Mouse (Mus musculus) cerebellum, adult (tissue): ENCODE results near the gene Ppp2r5e.

Experiments used
- ATAC-seq: cut with Nextera tagmentation; 2 replicates; pipeline ENCODE4 v1.9.2; 2017; ENCODE audit warnings: mild to moderate bottlenecking, moderate library complexity, mixed read lengths; ENCODE audit not compliant: insufficient number of reproducible peaks, low FRiP score, low TSS enrichment

Gene Ppp2r5e

DNA sequence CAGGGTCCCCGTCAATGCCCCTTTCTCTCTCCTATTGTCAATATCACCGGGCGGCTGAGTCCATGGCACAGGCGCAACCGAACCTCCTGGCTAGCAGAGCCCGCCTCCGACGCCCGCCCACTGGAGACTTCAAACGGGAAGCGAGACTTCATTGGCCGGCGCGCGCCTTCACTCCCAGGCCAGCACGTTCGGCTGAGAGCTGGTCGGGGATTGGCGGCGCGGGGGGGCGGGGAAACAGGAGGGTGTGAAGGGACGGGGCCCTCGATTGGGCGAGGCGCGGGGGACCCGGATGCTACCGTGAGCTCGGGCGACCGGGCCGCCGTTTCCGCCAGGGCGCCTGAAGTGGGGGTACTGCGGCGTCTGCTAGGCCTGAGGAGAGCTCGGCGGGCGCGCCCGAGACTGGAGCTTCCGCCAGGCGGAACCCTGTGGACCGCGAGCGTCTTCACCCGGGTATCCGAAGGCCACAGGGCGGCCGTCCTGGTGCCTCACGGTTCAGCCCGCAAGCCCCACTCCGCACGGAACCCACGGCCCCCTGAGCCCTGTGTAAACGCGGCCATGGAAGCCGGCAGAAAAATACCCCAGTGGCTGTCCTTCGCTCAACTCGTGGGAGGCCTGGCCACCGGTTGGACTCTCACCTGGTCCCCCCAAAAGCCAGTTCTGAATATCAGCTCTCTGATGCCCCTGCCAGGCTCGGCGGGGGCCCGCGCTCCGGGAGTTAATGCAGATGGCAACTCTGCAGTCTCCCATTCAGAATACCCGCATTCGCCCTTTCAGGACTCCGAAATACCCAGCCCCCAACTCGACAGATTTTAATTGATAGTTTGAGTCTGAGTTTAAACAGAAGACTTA lies at the start of gene Ppp2r5e:
Ppp2r5e (minus strand) TSS at position 92 of the 849 bp plus-strand sequence.
- peak; percentile 99 for ATAC-seq

DNA sequence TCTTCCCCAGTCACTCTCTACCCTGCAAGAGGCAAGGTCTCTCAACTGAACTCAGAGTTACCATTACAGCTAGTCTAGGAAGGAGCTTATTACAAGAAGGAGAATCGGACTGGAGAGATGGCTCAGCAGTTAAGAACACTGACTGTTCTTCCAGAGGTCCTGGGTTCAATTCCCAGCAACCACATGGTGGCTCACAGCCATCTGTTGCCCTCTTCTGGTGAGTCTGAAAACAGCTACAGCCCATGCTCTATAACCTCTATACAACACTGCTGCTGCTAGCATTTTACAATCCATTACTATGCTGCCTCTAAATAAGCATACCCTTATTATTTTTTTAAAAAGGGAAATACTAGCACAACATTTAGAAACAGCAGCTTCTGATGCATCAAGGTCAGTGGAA lies 49.7 kb upstream of the Ppp2r5e start:
- no peak for ATAC-seq

DNA sequence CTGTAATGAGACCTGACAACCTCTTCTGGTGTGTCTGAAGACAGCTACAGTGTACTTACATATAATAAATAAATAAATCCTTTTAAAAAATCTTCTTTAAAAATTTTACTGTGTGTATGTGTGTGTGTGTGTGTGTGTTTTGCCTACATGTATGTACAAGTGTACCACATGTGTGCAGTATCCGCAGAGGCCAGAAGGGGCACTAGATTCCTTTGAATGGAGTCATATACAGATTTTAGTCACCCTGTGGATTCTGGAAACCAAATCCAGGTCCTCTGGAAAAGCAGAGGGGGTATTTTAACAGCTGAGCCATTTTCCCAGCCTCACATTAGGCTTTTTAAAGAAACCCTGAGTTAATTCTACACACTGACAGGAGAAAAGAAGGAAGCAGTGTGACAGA lies 45.7 kb upstream of the Ppp2r5e start:
- no peak for ATAC-seq

DNA sequence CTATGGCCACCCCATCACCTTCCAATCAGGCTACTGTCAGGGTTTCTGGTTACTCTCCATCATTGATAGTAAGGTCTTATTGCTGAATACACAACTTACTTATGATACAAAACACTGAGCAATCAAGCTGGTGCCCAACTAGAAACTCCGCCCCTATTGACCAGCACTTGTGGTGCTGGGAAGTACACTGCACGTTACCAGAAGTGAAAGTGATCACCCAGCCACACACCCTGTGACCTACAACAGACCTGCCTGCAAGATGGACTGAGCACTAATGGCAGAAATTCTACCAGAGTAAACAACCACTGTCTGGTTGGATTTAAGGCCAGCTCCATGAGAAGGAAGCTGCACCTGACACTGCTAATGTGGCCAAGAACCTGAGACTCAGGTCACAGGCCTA lies 42.3 kb upstream of the Ppp2r5e start:
- ATAC-seq: no peak

DNA sequence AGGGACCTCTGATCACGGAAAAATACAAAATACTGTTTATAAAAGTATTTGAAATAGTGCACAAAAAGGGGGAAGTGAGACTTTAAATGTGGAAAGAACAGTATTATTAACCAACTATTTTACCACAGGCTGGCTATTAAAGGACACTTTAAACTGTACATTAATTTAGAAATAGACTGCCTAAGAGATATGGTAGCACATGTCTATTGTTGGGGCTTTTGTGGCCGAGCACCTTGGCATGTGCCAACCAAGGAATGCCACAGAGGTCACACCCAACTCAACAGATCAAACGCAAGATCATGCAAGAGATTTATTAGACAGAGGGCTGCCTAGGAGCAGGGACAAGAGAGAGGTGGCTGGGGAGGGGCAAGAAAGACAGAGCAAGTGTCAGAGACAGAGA lies 41.1 kb upstream of the Ppp2r5e start:
- no peak for ATAC-seq

DNA sequence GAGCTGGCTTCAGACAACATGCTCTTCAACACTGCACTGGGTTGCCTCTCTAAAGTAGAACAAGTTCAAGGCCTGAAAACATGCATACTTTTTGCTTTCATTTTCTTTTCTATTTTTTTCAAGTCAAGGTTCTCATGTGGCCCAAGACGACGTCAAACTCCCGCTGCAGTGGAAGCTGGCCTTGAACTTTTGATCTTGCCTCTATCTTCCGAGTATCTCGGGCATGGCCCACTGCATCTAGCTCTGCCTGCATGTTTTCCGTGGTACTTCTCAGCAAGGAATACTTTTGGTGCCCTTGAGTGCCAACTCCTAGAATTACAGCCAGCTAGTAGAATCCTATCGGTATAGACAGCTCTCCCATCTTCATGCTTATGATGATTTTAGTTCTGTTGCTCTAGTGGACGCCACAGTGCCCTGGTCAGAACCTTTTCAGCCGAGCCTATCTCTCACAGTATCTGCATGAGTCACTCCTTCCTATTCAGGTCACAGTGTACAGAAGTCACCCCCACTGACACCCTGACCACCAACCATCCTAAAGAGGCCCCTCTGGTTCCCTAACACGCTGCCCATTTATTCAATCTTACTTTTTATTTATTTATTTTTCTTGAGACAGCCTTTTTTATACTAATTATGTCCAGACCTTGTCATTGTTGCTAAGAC lies 39.9 kb upstream of the Ppp2r5e start:
- no peak for ATAC-seq

DNA sequence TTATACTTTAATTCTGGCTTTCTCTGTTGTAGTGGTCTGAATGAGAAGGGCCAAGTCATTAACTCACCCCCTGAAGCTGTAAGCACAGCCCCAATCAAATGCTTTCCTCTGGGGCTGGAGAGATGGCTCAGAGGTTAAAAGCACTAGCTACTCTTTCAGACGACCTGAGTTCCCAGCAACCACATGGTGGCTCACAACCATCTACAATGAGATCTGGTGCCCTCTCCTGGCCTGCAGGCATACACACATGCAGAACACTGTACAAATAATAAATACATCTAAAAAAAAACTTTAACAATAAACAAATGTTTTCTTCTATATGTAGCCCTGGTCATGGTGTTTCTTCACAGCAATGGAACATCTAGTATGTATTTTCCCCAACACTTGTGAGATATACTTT lies 33.6 kb upstream of the Ppp2r5e start:
- ATAC-seq: no peak

DNA sequence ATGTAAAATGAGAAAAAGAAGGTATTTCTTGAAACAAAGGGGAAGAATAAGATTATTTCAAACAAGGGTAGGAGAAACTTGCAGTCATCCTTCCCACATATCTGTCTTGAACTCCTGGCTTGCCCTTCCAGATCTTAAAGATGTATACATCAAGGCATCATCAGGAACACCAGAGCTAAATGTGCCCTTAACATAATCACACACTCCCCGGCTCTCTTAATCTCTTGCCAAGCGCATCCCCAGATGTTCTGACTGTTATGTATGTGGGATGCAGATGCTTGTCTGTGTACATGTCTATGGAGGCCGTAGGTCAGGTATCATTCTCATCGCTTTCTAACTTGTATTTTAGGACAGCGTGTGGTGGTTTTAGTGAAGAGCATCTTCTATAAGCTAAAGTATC lies 27.2 kb upstream of the Ppp2r5e start:
- no peak for ATAC-seq

DNA sequence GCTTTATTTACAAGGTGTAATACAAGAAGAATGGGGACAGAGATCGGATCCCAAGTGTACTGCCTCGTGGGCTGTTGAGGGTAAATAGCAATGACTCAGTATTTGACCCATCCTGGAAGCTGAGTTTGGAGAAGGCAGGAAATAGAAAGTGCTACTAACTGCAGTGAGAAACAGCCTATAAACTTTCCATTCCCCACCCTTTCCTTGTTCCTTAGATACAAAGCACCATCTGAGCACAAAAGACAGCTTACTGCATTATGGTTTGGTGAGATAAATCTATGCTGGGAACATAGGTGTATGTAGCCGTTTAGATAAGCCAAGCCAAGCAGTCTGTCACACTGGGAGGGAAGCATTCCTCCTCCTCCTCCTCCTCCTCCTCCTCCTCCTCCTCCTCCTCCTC lies 26.8 kb upstream of the Ppp2r5e start:
- ATAC-seq: no peak

DNA sequence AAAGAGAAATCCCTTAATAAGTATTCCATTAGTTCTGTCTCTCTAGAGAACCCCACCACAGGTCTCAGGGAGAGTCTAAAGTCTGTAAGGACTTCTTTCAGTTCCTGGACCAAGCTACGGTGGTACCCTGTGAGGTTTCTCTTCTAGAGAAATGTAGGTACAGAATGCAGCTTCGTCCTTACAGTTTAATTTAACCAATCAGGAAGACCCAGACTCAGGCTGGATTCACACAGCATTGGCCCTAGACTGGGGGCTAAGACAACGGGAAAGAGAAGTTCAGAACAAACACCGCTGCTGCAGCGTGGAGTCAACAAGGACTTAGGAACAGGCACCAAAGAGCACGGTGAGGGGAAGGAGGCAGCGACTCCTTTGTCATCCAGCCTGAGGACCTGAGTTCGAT lies 20.8 kb upstream of the Ppp2r5e start:
- no peak for ATAC-seq

DNA sequence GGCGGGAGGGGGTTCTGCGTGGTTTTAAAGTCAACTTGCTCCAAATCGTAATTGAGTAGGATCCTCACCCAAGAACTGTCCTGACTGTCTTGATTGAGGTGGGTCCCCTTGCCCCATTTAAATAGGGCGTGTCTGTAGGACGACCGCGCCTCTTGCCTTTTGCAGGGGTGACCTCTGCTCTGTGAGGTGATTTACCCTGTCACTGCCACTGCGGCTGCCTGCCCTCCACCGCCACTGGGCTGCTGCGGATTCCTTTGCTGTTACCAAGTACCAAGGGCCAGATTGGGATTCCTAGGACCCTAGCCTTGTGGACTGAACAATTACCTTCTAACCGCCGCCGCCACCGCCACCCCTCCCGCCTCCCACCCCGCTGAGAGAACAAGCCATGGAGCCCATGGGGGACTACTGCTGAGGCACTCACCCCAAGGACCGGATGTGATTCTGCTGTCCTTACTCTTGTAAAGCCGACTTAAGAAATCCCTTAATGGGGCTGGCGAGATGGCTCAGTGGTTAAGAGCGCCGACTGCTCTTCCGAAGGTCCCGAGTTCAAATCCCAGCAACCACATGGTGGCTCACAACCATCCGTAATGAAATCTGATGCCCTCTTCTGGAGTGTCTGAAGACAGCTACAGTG lies 20.2 kb upstream of the Ppp2r5e start:
- ATAC-seq: no peak

DNA sequence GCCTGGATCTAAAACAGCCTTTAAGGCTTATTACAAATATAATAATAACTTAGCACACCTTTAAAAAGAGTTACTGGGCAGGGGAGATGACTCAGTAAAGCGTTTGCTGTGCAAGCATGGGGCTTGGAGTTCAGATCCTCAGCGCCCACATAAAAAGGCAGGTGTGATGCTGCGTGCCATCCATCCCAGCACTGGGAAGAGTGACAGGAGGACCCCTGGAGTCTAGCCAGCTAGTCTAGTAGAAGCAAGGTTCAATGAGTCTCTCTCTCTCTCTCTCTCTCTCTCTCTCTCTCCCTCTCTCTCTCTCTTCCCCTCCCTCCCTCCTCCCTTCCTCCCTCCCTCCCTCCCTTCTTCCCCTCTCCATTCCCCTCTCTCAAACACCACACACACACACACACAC lies 19.5 kb upstream of the Ppp2r5e start:
- no peak for ATAC-seq

DNA sequence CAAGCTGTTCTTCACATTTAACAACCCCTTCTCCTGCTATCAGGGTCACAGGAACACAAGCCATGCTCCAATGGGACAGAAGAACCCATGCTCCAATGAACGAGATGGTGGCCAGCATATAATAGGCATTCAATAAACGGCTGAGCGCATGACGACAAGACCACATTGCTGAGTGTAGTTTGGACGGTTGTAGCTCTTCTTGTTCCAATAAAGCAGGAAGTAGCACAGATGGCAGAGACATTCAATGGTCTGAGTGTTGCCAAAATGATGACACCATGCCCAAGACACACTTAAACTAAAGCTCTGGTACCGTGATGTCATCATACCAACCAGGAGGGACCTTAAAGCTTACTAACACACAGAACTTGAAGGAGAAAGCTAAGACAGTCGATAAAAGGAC lies 16.7 kb upstream of the Ppp2r5e start:
- peak; percentile 83 for ATAC-seq

DNA sequence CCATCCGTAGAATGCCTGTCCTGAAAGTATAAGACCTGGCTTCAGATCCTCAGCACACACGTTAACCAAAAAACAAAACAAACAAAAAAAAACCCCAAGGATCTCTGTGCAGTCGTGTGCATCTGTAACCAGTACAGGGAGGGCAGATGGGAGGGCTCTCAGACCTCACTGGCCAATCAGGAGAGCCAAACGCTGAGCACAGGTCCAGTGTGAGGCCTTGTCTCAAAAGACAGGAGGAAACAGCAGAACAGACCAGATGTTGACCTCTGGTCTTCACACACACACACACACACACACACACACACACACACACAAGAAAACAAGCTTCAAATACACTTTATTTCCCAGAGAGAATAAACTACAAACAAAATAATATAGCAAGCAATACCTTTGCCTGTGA lies 3.4 kb upstream of the Ppp2r5e start:
- no peak for ATAC-seq

DNA sequence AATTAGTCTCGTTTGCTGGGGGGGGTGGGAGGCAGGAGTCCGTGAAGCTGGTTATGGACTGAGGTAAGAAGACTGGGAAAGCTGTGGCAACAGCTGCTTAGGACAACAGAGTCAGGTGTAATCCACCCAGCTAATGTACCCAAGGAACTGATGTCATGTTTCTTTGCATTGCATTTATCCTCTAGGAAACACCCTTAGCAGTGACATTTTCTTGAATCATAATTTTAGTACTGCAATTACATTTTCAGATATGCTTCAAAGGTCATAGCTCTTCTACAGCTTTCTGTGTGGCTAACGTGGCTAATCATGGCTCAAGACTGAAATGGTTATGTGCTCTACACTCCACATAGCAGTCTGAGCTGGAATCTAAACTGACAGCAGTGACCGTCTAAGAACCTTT lies 2.9 kb upstream of the Ppp2r5e start:
- ATAC-seq: no peak

DNA sequence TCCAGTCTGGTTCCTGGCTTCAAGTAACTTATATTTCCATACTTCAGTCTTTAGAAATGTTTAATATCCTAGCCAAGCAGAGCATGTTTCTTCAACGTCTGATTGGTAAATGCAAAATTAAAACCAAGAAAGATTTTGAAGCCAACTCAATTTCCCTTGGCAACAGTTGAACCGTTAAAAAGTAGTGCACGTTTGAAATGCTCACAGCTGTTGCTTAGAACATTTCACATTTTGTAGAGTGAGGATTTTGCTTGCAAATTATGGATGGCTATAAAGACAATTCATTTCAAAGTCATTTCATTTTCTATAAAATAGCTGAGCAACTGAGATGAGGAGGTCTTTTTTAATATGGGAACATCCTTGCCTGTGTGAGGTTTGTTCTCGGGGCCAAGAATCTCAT lies 1.7 kb upstream of the Ppp2r5e start:
- ATAC-seq: no peak

DNA sequence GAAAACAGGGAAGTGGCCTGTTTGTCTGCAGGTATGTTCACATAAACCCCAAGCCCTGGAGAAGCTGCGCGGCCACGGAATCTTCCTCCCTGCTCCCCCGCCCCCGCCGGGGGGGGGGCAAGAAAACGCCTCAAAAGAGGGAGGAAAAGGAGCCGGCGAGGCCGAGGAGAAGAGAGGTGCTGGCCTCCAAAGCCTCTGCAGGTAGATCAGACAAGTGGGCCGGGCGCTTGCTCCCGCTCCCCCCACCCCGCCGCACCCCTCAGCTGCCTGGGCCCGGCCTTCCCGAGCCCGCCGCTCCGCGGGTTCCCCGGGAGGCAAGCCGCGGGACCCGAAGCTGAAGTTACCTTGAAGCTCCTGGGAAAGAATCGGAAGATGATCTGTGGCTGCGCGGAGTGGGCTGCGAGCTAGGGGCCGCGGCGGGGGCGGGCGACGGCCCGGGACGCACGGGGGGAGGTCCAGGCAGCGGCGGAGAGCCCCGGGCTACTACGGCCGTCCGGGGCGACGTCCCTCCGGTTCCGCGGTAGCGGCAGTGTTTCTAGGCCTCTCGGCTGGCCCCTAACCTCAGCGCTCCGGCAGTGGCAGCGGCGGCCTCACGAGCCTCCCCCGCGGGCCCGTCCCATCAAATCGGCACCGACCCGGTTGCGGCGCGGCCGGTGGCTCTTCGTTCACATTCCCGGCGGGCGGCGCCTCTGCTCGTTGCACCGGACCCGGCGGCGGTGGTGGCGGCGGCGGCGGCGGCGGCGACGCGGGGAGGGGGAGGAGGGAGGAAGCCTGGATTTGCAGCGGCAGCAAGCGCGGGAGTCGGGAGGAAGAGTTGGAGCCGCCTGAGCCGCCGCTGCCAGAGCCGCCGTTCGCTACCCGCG lies 523 bp downstream of the Ppp2r5e start:
- peak; percentile 5; the same call in 1 of the 2 replicates for ATAC-seq

DNA sequence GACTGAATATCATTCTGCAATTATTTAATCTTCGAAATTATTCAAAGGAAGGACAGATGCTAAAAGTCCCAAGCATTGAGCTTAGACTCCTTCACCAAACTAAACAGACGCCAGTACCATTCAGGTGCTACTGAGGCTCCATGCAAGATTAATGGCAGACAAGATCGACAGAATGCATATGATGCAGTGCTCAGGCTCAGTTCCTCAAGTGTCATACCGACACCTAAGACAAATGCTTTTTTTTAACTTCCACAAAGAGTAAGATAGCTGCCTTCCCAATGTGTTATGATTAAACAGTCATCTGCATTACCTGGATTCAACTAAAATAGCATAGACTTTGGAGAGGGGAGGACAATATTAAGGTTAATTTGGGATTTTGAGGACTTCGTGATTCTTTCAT lies 1.6 kb downstream of the Ppp2r5e start:
- no peak for ATAC-seq

DNA sequence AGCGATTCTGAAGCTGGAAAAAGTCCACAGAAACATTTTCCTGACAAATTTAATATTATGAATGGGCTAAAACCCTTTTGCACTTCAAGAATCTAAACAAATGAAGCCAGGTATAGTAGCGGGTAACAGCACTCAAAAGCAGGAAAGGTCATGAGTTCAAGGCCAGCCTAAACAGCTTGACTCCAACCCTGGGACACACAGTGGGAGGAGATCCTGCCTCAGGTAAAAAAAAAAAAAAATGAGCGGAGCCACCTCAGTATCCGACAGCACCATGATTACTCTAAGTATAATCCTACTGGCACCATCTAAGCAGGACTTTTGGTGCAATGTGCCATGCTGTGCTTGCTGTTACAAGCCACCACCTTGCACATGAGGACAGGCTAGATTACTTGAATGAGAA lies 2.2 kb downstream of the Ppp2r5e start:
- no peak for ATAC-seq

DNA sequence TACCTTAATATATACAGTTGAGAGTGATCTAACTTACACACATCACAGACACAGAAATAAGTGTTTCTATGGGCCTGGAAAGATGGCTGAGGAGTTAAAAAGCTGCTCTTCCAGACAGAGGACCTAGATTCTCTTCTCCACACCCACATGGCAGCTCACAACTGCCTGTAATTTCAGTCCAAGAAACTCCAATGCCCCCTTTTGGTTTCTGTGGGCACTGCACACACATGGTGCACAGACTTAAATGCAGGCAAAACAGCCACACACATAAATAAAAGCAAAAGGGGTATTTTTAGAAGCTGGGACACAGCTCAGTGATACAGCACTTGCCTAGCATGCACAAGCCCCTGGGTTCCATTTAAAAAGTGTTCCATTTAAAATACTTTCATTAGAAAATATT lies 8.5 kb downstream of the Ppp2r5e start:
- ATAC-seq: no peak

DNA sequence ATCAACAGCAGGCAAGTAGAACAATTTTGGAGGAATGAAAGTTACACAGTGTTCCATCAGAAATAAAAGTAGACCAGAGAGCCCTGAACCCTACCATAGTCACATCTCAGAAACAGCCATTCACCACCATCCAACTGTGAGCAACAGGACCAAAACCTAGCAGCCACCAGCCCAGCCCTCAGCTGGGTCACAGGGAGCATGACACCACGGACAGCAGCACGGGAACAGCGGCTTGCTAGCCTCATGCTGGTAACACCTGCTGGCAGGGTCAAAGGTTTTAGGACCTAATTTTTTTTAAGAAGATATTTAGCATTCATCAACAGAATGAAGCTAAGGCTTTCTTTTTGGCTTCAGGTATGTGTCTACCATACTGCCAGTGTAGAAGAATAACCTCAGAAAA lies 12.3 kb downstream of the Ppp2r5e start:
- ATAC-seq: no peak
